Mouse (Mus musculus): Measurements from ENCODE around the gene Nfatc2ip. TPM values are rescaled to one million over a fixed set of nuclear protein-coding genes. Genes with fewer than 3 reads are reported as not detected.

The Nfatc2ip gene
- polyA plus RNA-seq, 1 experiment from 2014 or later: 3.6 TPM

DNA sequence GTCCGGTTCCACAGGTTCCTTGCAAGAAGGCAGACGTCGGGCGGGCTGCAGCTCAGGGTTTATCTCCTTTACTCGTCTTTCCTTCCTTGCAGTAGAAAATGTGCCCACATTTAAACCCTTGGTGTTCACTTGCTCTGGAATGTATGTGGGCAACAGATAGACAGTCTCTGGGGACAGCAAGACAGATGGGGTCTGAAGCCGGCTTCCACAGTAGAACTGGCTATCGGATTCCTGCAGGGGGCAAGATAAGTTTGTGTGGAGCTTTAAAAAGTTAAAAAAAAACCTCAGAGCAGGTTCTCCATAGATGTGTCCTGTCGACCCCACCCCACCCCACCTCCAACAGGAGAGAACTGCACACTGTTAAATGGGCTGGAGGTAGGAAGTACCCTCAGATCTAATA, 48.2 kb downstream of the Nfatc2ip start:
- H3K36me3 ChIP-seq (ENCODE audit: control insufficient read depth, insufficient read depth, low read length): no peaks in the 10 kb centered on the region
- no peak overlapping the region for H3K9ac ChIP-seq (ENCODE audit: low read length)
- ATAC-seq (ENCODE audit: insufficient number of reproducible peaks, low FRiP score, low TSS enrichment, low read depth) (no peak), DNase-seq (ENCODE audit: low spot score) (no peak)
- WGBS: 78% methylated on average over 8 of the region's 8 CpGs
- H3K27me3 ChIP-seq (ENCODE audit: control insufficient read depth, insufficient read depth, low read length): no peaks in the 10 kb centered on the region
- no peak overlapping the region for H3K4me3 ChIP-seq (ENCODE audit: low read depth, low read length)
- no peak overlapping the region for H3K4me2 ChIP-seq (ENCODE audit: low read depth, severe bottlenecking)
- no peaks in the 10 kb centered on the region for H3K9me3 ChIP-seq (ENCODE audit: control insufficient read depth, low read length)
- H3K4me1 ChIP-seq (ENCODE audit: control insufficient read depth, insufficient read depth, low read length): no peaks in the 10 kb centered on the region
- no peak overlapping the region for H3K27ac ChIP-seq (replicated peaks; ENCODE audit: low read depth, low read length)

DNA sequence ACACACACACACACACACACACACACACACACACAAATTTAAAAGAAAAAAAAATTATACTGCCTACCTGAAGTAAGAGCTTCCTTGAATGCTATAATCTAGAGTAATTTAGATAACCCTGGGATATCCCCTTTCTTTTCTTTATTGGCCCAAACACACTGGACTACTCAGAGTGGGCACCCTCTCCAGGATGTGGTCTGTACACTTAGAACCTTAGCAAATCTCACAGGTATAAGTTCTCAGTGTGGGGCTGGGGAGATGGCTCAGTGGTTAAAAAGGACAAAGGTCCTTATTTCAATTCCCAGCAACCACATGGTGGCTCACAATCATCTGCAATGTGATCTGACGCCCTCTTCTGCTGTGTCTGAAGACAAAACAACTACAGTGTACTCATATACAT, 49.4 kb downstream of the Nfatc2ip start:
- WGBS: 52% methylated on average over 1 of the region's 1 CpGs
- H3K4me3 ChIP-seq (ENCODE audit: low read depth, low read length): no peak overlapping the region
- no peaks in the 10 kb centered on the region for H3K27me3 ChIP-seq (ENCODE audit: control insufficient read depth, insufficient read depth, low read length)
- no peak for ATAC-seq (ENCODE audit: insufficient number of reproducible peaks, low FRiP score, low TSS enrichment, low read depth)
- no peak overlapping the region for H3K9ac ChIP-seq (ENCODE audit: low read length)
- H3K9me3 ChIP-seq (ENCODE audit: control insufficient read depth, low read length): no peaks in the 10 kb centered on the region
- H3K36me3 ChIP-seq (ENCODE audit: control insufficient read depth, insufficient read depth, low read length): no peaks in the 10 kb centered on the region
- H3K27ac ChIP-seq (replicated peaks; ENCODE audit: low read depth, low read length): no peak overlapping the region
- DNase-seq (ENCODE audit: low spot score): no peak
- H3K4me1 ChIP-seq (ENCODE audit: control insufficient read depth, insufficient read depth, low read length): no peaks in the 10 kb centered on the region
- no peak overlapping the region for H3K4me2 ChIP-seq (ENCODE audit: low read depth, severe bottlenecking)

DNA sequence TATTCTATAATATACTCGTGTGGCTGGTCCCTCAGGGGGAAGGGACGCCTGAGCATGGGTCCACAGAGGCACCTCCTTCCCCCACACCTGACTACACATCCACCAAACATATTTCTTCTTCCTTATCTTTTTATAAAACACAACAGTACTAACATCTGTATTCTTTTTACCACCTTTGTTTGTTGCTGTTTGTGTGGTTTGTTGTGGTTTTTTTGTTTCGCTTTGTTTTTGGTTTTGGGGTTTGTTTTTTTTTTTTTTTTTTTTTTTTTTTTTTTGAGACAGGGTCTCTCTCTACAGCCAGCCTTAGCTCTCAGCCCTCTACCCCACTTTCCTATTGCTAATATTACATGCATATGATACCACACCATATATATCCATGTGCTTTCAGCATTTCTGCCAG, 50.6 kb downstream of the Nfatc2ip start:
- Histone ChIP-seq H3K27me3 (ENCODE audit: control insufficient read depth, insufficient read depth, low read length) (no peaks in the 10 kb centered on the region), H3K36me3 (ENCODE audit: control insufficient read depth, insufficient read depth, low read length) (no peaks in the 10 kb centered on the region), H3K4me2 (ENCODE audit: low read depth, severe bottlenecking) (no peak overlapping the region), H3K9ac (ENCODE audit: low read length) (no peak overlapping the region), H3K27ac (replicated peaks; ENCODE audit: low read depth, low read length) (no peak overlapping the region), H3K4me3 (ENCODE audit: low read depth, low read length) (no peak overlapping the region), H3K4me1 (ENCODE audit: control insufficient read depth, insufficient read depth, low read length) (no peaks in the 10 kb centered on the region), H3K9me3 (ENCODE audit: control insufficient read depth, low read length) (no peaks in the 10 kb centered on the region)
- 63% methylated on average over 3 of the region's 3 CpGs for WGBS
- DNase-seq (ENCODE audit: low spot score) (no peak), ATAC-seq (ENCODE audit: insufficient number of reproducible peaks, low FRiP score, low TSS enrichment, low read depth) (no peak)

DNA sequence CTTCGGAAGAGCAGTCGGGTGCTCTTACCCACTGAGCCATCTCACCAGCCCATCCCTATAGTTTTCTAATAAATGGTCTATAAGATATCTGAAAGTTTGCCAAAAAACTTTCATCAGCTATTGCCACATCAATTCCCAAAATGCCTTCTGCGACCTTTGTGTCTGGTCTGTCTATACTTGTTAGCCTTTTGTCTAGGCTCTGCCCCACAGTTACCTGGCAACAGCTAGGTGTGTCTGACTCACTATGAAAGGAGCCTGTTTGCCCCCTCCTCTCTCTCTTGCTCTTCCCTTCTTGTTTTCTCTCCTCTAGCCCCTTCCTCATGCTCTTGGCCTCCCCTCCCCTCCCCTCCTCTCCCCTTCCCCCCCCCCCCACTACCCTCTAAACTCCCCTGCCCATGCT, 51.0 kb downstream of the Nfatc2ip start:
- ATAC-seq (ENCODE audit: insufficient number of reproducible peaks, low FRiP score, low TSS enrichment, low read depth) (no peak), DNase-seq (ENCODE audit: low spot score) (no peak)
- Histone ChIP-seq H3K4me1 (ENCODE audit: control insufficient read depth, insufficient read depth, low read length) (no peaks in the 10 kb centered on the region), H3K4me3 (ENCODE audit: low read depth, low read length) (no peak overlapping the region), H3K36me3 (ENCODE audit: control insufficient read depth, insufficient read depth, low read length) (no peaks in the 10 kb centered on the region), H3K9me3 (ENCODE audit: control insufficient read depth, low read length) (no peaks in the 10 kb centered on the region), H3K27ac (replicated peaks; ENCODE audit: low read depth, low read length) (no peak overlapping the region), H3K9ac (ENCODE audit: low read length) (no peak overlapping the region), H3K27me3 (ENCODE audit: control insufficient read depth, insufficient read depth, low read length) (no peaks in the 10 kb centered on the region), H3K4me2 (ENCODE audit: low read depth, severe bottlenecking) (no peak overlapping the region)
- 69% methylated on average over 3 of the region's 3 CpGs for WGBS

DNA sequence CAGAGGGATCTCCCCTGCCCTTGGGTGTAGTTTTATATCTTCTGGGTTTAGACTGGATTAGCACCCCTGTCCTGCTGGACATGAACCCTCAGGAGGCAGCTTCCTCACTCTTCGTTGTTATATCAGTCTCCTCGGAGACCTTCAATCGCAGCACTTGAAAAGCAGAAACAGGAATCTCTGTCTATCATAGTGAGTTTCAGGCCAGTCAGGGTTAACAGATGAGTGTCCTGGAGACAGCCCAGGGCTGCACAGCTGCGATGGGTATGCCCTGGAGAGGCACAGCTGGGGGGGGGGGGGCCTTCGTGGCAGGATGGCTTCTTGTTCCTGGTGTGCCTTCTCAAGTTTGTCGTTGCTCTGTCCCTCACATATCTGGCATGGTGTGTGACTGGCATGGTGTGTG, 55.6 kb downstream of the Nfatc2ip start:
- no peak overlapping the region; the same call in 1 of the 2 replicates for H3K9ac ChIP-seq (ENCODE audit: low read length)
- no peak overlapping the region for H3K27ac ChIP-seq (replicated peaks; ENCODE audit: low read depth, low read length)
- no peaks in the 10 kb centered on the region; the same call in 1 of the 2 replicates for H3K4me1 ChIP-seq (ENCODE audit: control insufficient read depth, insufficient read depth, low read length)
- no peak overlapping the region for H3K4me2 ChIP-seq (ENCODE audit: low read depth, severe bottlenecking)
- no peaks in the 10 kb centered on the region for H3K9me3 ChIP-seq (ENCODE audit: control insufficient read depth, low read length)
- ATAC-seq (ENCODE audit: insufficient number of reproducible peaks, low FRiP score, low TSS enrichment, low read depth) (no peak), DNase-seq (ENCODE audit: low spot score) (no peak)
- 55% methylated on average over 6 of the region's 6 CpGs for WGBS
- no peaks in the 10 kb centered on the region for H3K36me3 ChIP-seq (ENCODE audit: control insufficient read depth, insufficient read depth, low read length)
- no peaks in the 10 kb centered on the region for H3K27me3 ChIP-seq (ENCODE audit: control insufficient read depth, insufficient read depth, low read length)
- H3K4me3 ChIP-seq (ENCODE audit: low read depth, low read length): no peak overlapping the region

DNA sequence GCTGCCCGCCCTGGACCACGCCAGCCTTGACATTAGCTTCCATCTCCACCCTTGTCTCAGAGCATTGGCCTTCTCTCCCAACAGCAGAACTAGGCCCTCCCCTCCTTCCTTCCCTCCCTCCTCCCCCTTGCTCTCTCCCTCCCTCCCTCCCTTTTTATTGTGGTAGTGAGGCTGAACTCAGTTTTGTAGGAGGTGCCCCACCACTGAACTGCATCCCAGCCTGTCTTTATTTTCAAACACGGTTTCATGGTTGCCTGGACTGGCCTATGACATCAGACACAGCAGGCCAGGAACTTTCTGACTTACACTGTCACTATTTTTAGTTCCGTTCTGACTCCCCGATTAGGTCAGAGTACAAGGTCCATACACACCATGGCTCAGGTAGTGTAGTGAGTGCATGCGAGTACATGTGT, 56.3 kb downstream of the Nfatc2ip start:
- Histone ChIP-seq H3K27ac (replicated peaks; ENCODE audit: low read depth, low read length) (no peak overlapping the region), H3K27me3 (ENCODE audit: control insufficient read depth, insufficient read depth, low read length) (no peaks in the 10 kb centered on the region), H3K9ac (ENCODE audit: low read length) (no peak overlapping the region), H3K4me1 (ENCODE audit: control insufficient read depth, insufficient read depth, low read length) (no peaks in the 10 kb centered on the region; the same call in 1 of the 2 replicates), H3K36me3 (ENCODE audit: control insufficient read depth, insufficient read depth, low read length) (no peaks in the 10 kb centered on the region), H3K4me2 (ENCODE audit: low read depth, severe bottlenecking) (no peak overlapping the region), H3K4me3 (ENCODE audit: low read depth, low read length) (no peak overlapping the region), H3K9me3 (ENCODE audit: control insufficient read depth, low read length) (no peaks in the 10 kb centered on the region)
- no peak for DNase-seq (ENCODE audit: low spot score)
- WGBS: 77% methylated on average over 6 of the region's 6 CpGs
- no peak for ATAC-seq (ENCODE audit: insufficient number of reproducible peaks, low FRiP score, low TSS enrichment, low read depth)

DNA sequence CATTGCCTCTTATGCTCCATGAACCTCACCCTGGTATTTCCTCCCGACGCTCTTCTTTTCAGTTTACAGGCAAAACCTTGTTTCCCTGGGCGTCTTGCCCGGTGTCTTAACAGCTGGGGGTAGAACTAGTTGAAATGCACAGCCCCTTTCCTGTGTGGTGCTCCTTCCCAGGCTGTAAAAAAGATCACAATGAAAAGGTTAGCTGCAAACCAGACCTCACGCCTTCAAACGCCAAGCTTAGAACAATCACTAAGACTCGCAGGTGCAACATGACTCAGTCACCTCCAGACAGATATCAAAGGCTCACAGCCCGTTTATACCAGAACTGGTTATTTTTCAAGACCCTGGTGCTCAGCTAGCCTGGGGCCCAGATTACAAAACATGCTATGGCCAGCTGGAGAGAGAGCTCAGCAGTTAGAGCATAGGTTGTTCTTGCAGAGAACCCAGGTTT, 57.0 kb downstream of the Nfatc2ip start:
- ATAC-seq (ENCODE audit: insufficient number of reproducible peaks, low FRiP score, low TSS enrichment, low read depth): no peak
- Histone ChIP-seq H3K4me2 (ENCODE audit: low read depth, severe bottlenecking) (no peak overlapping the region), H3K9ac (ENCODE audit: low read length) (no peak overlapping the region), H3K4me1 (ENCODE audit: control insufficient read depth, insufficient read depth, low read length) (no peaks in the 10 kb centered on the region; the same call in 1 of the 2 replicates), H3K27ac (replicated peaks; ENCODE audit: low read depth, low read length) (no peak overlapping the region), H3K4me3 (ENCODE audit: low read depth, low read length) (no peak overlapping the region), H3K9me3 (ENCODE audit: control insufficient read depth, low read length) (no peaks in the 10 kb centered on the region), H3K27me3 (ENCODE audit: control insufficient read depth, insufficient read depth, low read length) (no peaks in the 10 kb centered on the region), H3K36me3 (ENCODE audit: control insufficient read depth, insufficient read depth, low read length) (no peaks in the 10 kb centered on the region)
- WGBS: 78% methylated on average over 8 of the region's 8 CpGs
- no peak for DNase-seq (ENCODE audit: low spot score)

DNA sequence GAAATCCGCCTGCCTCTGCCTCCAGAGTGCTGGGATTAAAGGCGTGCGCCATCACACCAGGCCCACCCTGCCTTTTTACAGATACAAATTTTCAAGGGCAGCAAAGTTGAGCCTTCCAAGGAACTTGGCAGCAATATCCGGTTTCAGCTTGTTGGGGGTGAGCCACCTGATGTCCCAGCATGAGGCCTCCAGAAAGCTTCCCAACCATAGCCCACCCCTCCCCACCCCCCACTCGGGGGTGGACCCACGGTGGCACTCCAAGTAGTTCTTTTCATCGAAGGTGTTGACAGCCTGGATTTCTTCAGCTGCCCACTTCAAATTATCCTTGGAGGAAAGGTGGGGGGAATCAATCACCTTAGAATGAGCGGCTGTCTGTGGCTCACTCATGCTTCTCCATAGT, 57.6 kb downstream of the Nfatc2ip start:
- H3K4me3 ChIP-seq (ENCODE audit: low read depth, low read length): no peak overlapping the region
- H3K27ac ChIP-seq (replicated peaks; ENCODE audit: low read depth, low read length): no peak overlapping the region
- H3K4me2 ChIP-seq (ENCODE audit: low read depth, severe bottlenecking): no peak overlapping the region
- H3K27me3 ChIP-seq (ENCODE audit: control insufficient read depth, insufficient read depth, low read length): no peaks in the 10 kb centered on the region
- 79% methylated on average over 8 of the region's 8 CpGs for WGBS
- no peaks in the 10 kb centered on the region for H3K9me3 ChIP-seq (ENCODE audit: control insufficient read depth, low read length)
- DNase-seq (ENCODE audit: low spot score) (no peak), ATAC-seq (ENCODE audit: insufficient number of reproducible peaks, low FRiP score, low TSS enrichment, low read depth) (no peak)
- no peaks in the 10 kb centered on the region; the same call in 1 of the 2 replicates for H3K4me1 ChIP-seq (ENCODE audit: control insufficient read depth, insufficient read depth, low read length)
- no peaks in the 10 kb centered on the region for H3K36me3 ChIP-seq (ENCODE audit: control insufficient read depth, insufficient read depth, low read length)
- no peak overlapping the region for H3K9ac ChIP-seq (ENCODE audit: low read length)

DNA sequence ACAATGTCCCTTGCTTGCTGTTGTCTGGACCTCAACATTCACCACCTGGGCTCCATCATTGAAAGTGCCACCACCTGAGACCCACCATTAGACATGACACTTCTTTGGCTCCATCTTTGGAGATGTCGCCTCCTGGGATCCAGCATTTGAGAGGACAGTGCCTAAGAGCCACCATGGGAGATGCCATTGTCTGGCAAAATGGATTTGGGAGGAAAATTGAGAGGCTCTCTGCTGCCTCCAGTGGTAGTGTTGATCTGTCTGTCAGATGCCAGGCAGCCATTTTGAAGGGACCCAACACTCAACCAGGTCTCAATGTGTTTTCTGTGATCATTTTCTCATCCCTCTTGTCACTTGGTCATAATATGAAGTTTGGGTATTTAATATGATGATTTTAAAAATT, 61.0 kb downstream of the Nfatc2ip start:
- no peak overlapping the region for H3K27ac ChIP-seq (replicated peaks; ENCODE audit: low read depth, low read length)
- H3K9ac ChIP-seq (ENCODE audit: low read length): no peak overlapping the region
- no peaks in the 10 kb centered on the region for H3K27me3 ChIP-seq (ENCODE audit: control insufficient read depth, insufficient read depth, low read length)
- 90% methylated on average over 1 of the region's 1 CpGs for WGBS
- H3K4me1 ChIP-seq (ENCODE audit: control insufficient read depth, insufficient read depth, low read length): no peaks in the 10 kb centered on the region; the same call in 1 of the 2 replicates
- H3K9me3 ChIP-seq (ENCODE audit: control insufficient read depth, low read length): no peaks in the 10 kb centered on the region
- DNase-seq (ENCODE audit: low spot score) (no peak), ATAC-seq (ENCODE audit: insufficient number of reproducible peaks, low FRiP score, low TSS enrichment, low read depth) (no peak)
- H3K4me2 ChIP-seq (ENCODE audit: low read depth, severe bottlenecking): no peak overlapping the region
- no peaks in the 10 kb centered on the region for H3K36me3 ChIP-seq (ENCODE audit: control insufficient read depth, insufficient read depth, low read length)
- H3K4me3 ChIP-seq (ENCODE audit: low read depth, low read length): no peak overlapping the region

All from limb, embryonic 11.5 days (tissue).